Mouse (Mus musculus): ENCODE measurements around the gene Tspear. TPM values are rescaled to one million over a fixed set of nuclear protein-coding genes. Genes with fewer than 3 reads are reported as not detected.

Gene Tspear
- polyA plus RNA-seq, 1 experiment from 2014 or later, result 0.19 TPM

GRCm38 (mm10) chr10:77922681-77923080 is 236.3 kb downstream of the Tspear start:
- Histone ChIP-seq H3K9me3 (no peaks in the 10 kb centered on the region), H3K4me3 (no peak overlapping the region), H3K36me3 (no peaks in the 10 kb centered on the region), H3K4me2 (no peak overlapping the region), H3K9ac (no peak overlapping the region), H3K27me3 (no peaks in the 10 kb centered on the region), H3K4me1 (no peaks in the 10 kb centered on the region), H3K27ac (no peak overlapping the region)
- no peak for ATAC-seq (ENCODE audit: borderline replicate concordance, extremely low read depth, low FRiP score, low TSS enrichment)
- 65% methylated on average over 4 of the region's 4 CpGs for WGBS

GRCm38 (mm10) chr10:77926140-77926539 is 239.8 kb downstream of the Tspear start:
- H3K36me3 ChIP-seq, result no peaks in the 10 kb centered on the region
- H3K4me3 ChIP-seq, result no peak overlapping the region
- no peak for ATAC-seq (ENCODE audit: borderline replicate concordance, extremely low read depth, low FRiP score, low TSS enrichment)
- H3K4me1 ChIP-seq, result no peaks in the 10 kb centered on the region
- no peak overlapping the region for H3K27ac ChIP-seq
- H3K9ac ChIP-seq, result no peak overlapping the region
- H3K4me2 ChIP-seq, result no peak overlapping the region
- 40% methylated on average over 7 of the region's 7 CpGs for WGBS
- H3K9me3 ChIP-seq, result no peaks in the 10 kb centered on the region
- no peaks in the 10 kb centered on the region for H3K27me3 ChIP-seq

- no peak for ATAC-seq (ENCODE audit: borderline replicate concordance, extremely low read depth, low FRiP score, low TSS enrichment)
- WGBS, result 66% methylated on average over 10 of the region's 10 CpGs
Observed at GRCm38 (mm10) chr10:77927375-77927774, 241.0 kb downstream of the Tspear start.

More at GRCm38 (mm10) chr10:77927375-77927774, 241.0 kb downstream of the Tspear start:
- no peaks in the 10 kb centered on the region for H3K36me3 ChIP-seq
- no peaks in the 10 kb centered on the region for H3K9me3 ChIP-seq
- no peak overlapping the region for H3K4me3 ChIP-seq
- no peaks in the 10 kb centered on the region for H3K27me3 ChIP-seq
- H3K27ac ChIP-seq, result no peak overlapping the region
- H3K9ac ChIP-seq, result no peak overlapping the region
- no peaks in the 10 kb centered on the region for H3K4me1 ChIP-seq
- no peak overlapping the region for H3K4me2 ChIP-seq

MicroRNA genes within 50 kb of the gene (microRNA counts, 519-probe panel; counts per million panel counts)
- 1,639 counts per million, percentile 9 among the panel's probes with 10 or more counts for microRNA mmu-miR-1930

Small RNA genes within 50 kb of the gene (microRNA-seq; reads per million reads assigned to microRNA genes)
- 9.6 reads per million, percentile 28 among the genes with 10 or more reads in this experiment for gene Mir1930

Other genes with a start within 250 kb of the Tspear start
- 35.1 and 38.0 TPM in 2 replicates for gene Fam207a, start 170.8 kb upstream of the Tspear start, polyA plus RNA-seq (2015; fragmentation: Nextera tagmentation; extraction: Ambion mirVana)
- gene Itgb2, start 156.3 kb upstream of the Tspear start, polyA plus RNA-seq (2015; fragmentation: Nextera tagmentation; extraction: Ambion mirVana), result 3.7 and 5.3 TPM in 2 replicates
- gene Pttg1ip, start 104.8 kb upstream of the Tspear start, polyA plus RNA-seq (2015; fragmentation: Nextera tagmentation; extraction: Ambion mirVana), result 118 and 122 TPM in 2 replicates
- 350 and 361 TPM in 2 replicates for gene Sumo3, start 80.5 kb upstream of the Tspear start, polyA plus RNA-seq (2015; fragmentation: Nextera tagmentation; extraction: Ambion mirVana)
- 0.99 and 1.9 TPM in 2 replicates for gene Gm49325, start 80.4 kb upstream of the Tspear start, polyA plus RNA-seq (2015; fragmentation: Nextera tagmentation; extraction: Ambion mirVana)
- 73.8 and 74.3 TPM in 2 replicates for gene Ube2g2, start 64.3 kb upstream of the Tspear start, polyA plus RNA-seq (2015; fragmentation: Nextera tagmentation; extraction: Ambion mirVana)
- gene Gm19402, start 4.2 kb downstream of the Tspear start, polyA plus RNA-seq (2015; fragmentation: Nextera tagmentation; extraction: Ambion mirVana), result not detected in 2 replicates
- gene Gm9508, start 10.7 kb downstream of the Tspear start, polyA plus RNA-seq (2015; fragmentation: Nextera tagmentation; extraction: Ambion mirVana), result not detected in 2 replicates
- gene Gm10272, start 20.1 kb downstream of the Tspear start, polyA plus RNA-seq (2015; fragmentation: Nextera tagmentation; extraction: Ambion mirVana), result not detected in 2 replicates
- not detected in 2 replicates for gene Gm10024, start 24.9 kb downstream of the Tspear start, polyA plus RNA-seq (2015; fragmentation: Nextera tagmentation; extraction: Ambion mirVana)
- not detected in 2 replicates for gene Gm10142, start 29.2 kb downstream of the Tspear start, polyA plus RNA-seq (2015; fragmentation: Nextera tagmentation; extraction: Ambion mirVana)
- not detected in 2 replicates for gene Krtap12-1, start 34.0 kb downstream of the Tspear start, polyA plus RNA-seq (2015; fragmentation: Nextera tagmentation; extraction: Ambion mirVana)
- gene Gm10100, start 39.9 kb downstream of the Tspear start, polyA plus RNA-seq (2015; fragmentation: Nextera tagmentation; extraction: Ambion mirVana), result not detected in 2 replicates
- gene Gm18596, start 56.1 kb downstream of the Tspear start, polyA plus RNA-seq (2015; fragmentation: Nextera tagmentation; extraction: Ambion mirVana), result not detected in 2 replicates
- not detected in 2 replicates for gene Gm9736, start 64.8 kb downstream of the Tspear start, polyA plus RNA-seq (2015; fragmentation: Nextera tagmentation; extraction: Ambion mirVana)
- not detected in 2 replicates for gene Gm3233, start 73.1 kb downstream of the Tspear start, polyA plus RNA-seq (2015; fragmentation: Nextera tagmentation; extraction: Ambion mirVana)
- gene Gm3238, start 84.8 kb downstream of the Tspear start, polyA plus RNA-seq (2015; fragmentation: Nextera tagmentation; extraction: Ambion mirVana), result not detected in 2 replicates
- not detected in 2 replicates for gene Gm7138, start 90.4 kb downstream of the Tspear start, polyA plus RNA-seq (2015; fragmentation: Nextera tagmentation; extraction: Ambion mirVana)
- not detected in 2 replicates for gene Gm3250, start 96.0 kb downstream of the Tspear start, polyA plus RNA-seq (2015; fragmentation: Nextera tagmentation; extraction: Ambion mirVana)
- not detected in 2 replicates for gene Gm7137, start 101.6 kb downstream of the Tspear start, polyA plus RNA-seq (2015; fragmentation: Nextera tagmentation; extraction: Ambion mirVana)
- not detected in 2 replicates for gene Gm9639, start 108.5 kb downstream of the Tspear start, polyA plus RNA-seq (2015; fragmentation: Nextera tagmentation; extraction: Ambion mirVana)
- gene Gm19668, start 112.6 kb downstream of the Tspear start, polyA plus RNA-seq (2015; fragmentation: Nextera tagmentation; extraction: Ambion mirVana), result not detected in 2 replicates
- not detected in 2 replicates for gene Gm9507, start 125.3 kb downstream of the Tspear start, polyA plus RNA-seq (2015; fragmentation: Nextera tagmentation; extraction: Ambion mirVana)
- gene Gm2696, start 128.1 kb downstream of the Tspear start, polyA plus RNA-seq (2015; fragmentation: Nextera tagmentation; extraction: Ambion mirVana), result not detected in 2 replicates
- gene Krtap10-4, start 140.5 kb downstream of the Tspear start, polyA plus RNA-seq (2015; fragmentation: Nextera tagmentation; extraction: Ambion mirVana), result not detected in 2 replicates
- gene Krtap10-10, start 149.4 kb downstream of the Tspear start, polyA plus RNA-seq (2015; fragmentation: Nextera tagmentation; extraction: Ambion mirVana), result not detected in 2 replicates
- not detected in 2 replicates for gene Gm36176, start 160.2 kb downstream of the Tspear start, polyA plus RNA-seq (2015; fragmentation: Nextera tagmentation; extraction: Ambion mirVana)
- not detected in 2 replicates for gene Gm10318, start 166.3 kb downstream of the Tspear start, polyA plus RNA-seq (2015; fragmentation: Nextera tagmentation; extraction: Ambion mirVana)
- not detected in 2 replicates for gene Gm3285, start 175.4 kb downstream of the Tspear start, polyA plus RNA-seq (2015; fragmentation: Nextera tagmentation; extraction: Ambion mirVana)
- gene Lrrc3, start 216.0 kb downstream of the Tspear start, polyA plus RNA-seq (2015; fragmentation: Nextera tagmentation; extraction: Ambion mirVana), result 4.5 TPM in 2 replicates